Mouse (Mus musculus): ENCODE results near the gene Rtcb.

- TF ChIP-seq CTCF (IDR thresholded peaks at IDR 0.05; ENCODE audit: low read depth, low read length) (no peak), POLR2A (IDR thresholded peaks at IDR 0.05; ENCODE audit: insufficient read depth, low read length) (no peak), EP300 (IDR thresholded peaks at IDR 0.05; ENCODE audit: insufficient read depth, low read depth, low read length) (no peak)
These were observed 34.8 kb upstream of the Rtcb start for GRCm38 (mm10) chr10:85992412-85992811.
